Mouse (Mus musculus) hindlimb bud, embryonic 11.5 days (tissue): ENCODE results near the gene 5430403G16Rik.
"Not testable (repeated sequence)": the region's sequence is repeated elsewhere in the genome, so short reads cannot be mapped to it uniquely, and the experiment has no call there.

ENCODE experiments used
- DNase-seq: peaks from one replicate; pipeline ENCODE4 v3.0.0-alpha.2; 2012; ENCODE audit warnings: low read depth, low spot score; ENCODE audit errors: extremely low spot score

The 5430403G16Rik gene

DNA sequence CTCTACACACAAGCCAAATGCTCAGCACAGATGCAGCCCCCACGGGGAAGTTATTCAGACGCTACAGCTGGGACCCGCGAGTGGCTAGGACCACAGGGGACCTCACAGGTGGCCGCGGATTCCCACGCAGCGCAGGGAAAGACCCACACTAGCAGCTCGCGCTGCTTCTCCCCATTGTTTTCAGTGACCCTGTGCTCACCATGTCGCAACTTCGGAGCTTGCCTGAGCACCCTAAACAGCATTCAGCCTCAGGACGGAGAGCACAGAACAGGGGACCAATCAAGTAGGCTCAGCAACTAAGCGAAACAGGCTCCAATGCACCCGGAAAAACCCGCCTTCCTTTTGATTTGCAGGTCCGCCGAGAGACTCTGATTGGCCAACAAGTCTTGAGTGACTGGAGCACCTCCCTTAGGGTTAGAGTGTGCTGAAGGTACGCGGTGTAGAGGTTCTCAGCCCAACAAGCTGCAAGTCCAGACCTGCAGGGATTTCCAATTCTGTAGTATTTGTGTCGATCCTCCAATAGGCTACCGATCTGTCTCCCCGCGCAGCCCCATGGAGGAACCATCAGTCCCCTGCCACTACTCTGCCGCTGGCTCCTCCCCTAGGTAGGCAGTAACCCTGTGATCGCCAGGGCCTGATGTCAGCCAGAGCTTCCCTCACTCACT, at the start of gene 5430403G16Rik:
TSS of gene 5430403G16Rik (minus strand) at position 505 of the 665 bp plus-strand sequence.
- peak; percentile 61 for DNase-seq

- not testable (repeated sequence) for DNase-seq
Measured at GRCm38 (mm10) chr5:109717341-109717740, 26.5 kb upstream of the 5430403G16Rik start.

DNA sequence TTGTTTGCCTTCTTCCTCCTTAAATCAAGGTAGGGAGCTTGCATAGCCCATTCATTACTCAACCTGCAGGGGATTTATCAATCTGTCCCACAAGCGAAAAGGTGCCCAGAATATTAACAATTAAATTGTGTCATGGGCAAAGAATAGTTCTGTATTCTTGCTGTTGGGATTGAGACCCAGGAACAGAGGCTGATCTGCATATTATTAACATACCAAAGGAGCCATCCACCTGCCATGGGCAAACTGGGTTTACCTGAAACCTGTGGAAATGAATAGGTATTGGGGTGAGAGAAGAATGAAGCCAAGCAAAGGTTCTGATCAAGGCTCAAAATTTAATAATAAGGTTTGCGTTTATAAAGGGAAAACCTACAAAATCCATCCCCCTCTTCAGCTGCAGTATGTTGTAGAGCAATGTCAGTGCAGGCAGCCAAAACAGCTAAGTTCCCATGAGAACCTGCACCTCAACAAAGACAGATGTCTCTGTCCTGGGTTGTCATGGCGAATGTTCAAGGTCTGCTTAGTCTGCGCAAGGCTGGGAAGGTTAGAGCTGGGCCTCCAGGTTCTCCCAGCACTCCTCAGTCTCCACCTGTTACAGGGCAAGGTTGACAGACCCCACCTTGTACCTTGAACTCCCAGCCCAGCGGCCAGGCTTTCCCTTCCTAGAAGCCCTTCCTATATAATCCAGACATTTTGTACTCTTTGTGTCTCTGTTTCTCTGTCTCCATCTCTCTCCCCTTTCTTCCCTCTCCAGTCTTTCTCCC, 544 bp upstream of the 5430403G16Rik start:
- not testable (repeated sequence) for DNase-seq

DNA sequence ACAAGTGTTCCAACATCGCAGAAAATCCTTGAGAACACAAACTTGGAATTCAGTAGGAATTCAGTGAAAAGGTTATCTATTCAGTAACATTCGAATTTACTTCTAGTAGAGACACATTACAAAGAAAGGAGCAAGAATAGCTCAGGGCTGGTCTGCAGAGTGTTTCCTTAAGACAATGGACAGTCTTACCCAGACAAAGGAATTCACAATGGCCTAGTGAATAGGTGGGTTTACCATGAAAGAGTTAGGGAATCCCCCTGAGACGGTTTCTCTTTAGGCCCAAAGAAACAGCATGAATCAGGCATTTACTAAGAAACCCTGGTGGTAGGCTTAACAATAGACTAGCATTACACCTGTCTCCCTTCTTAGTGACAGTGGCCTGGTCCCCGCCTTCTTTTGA, 7.9 kb downstream of the 5430403G16Rik start:
- no peak for DNase-seq
